Mouse (Mus musculus): ENCODE measurements at regions not wholly inside any gene's neighbourhood (a gene's known extent, or its start where the extent isn't known, plus 50 kb on each side); places are given as distances from the start of the nearest gene placed in this dataset.

GRCm38 (mm10) chr11:84760622-84761196 is 58.6 kb downstream of the Mrm1 start:
- ATAC-seq (replicated peaks; ENCODE audit: low FRiP score, poor library complexity, severe bottlenecking): no peak

GRCm38 (mm10) chr11:84759478-84759986 is 59.8 kb downstream of the Mrm1 start:
- no peak for ATAC-seq (replicated peaks; ENCODE audit: low FRiP score, poor library complexity, severe bottlenecking)

- no peak for ATAC-seq (replicated peaks; ENCODE audit: low FRiP score, poor library complexity, severe bottlenecking)
Measured at GRCm38 (mm10) chr11:84752007-84752406, 67.3 kb downstream of the Mrm1 start.

GRCm38 (mm10) chr11:84749490-84750349 is 69.6 kb downstream of the Mrm1 start:
- ATAC-seq (replicated peaks; ENCODE audit: low FRiP score, poor library complexity, severe bottlenecking): no peak

GRCm38 (mm10) chr11:84738769-84739589 is 80.3 kb downstream of the Mrm1 start:
- no peak for ATAC-seq (replicated peaks; ENCODE audit: low FRiP score, poor library complexity, severe bottlenecking)

- no peak for ATAC-seq (replicated peaks; ENCODE audit: low FRiP score, poor library complexity, severe bottlenecking)
Measured at GRCm38 (mm10) chr11:84738128-84738527, 81.2 kb downstream of the Mrm1 start.

GRCm38 (mm10) chr11:84731890-84732289 is 87.4 kb downstream of the Mrm1 start:
- ATAC-seq (replicated peaks; ENCODE audit: low FRiP score, poor library complexity, severe bottlenecking): no peak

GRCm38 (mm10) chr11:84730218-84730617 is 89.1 kb downstream of the Mrm1 start:
- ATAC-seq (replicated peaks; ENCODE audit: low FRiP score, poor library complexity, severe bottlenecking): no peak

- ATAC-seq (replicated peaks; ENCODE audit: low FRiP score, poor library complexity, severe bottlenecking): no peak
Measured at GRCm38 (mm10) chr11:84729189-84729588, 90.1 kb downstream of the Mrm1 start.

- no peak for ATAC-seq (replicated peaks; ENCODE audit: low FRiP score, poor library complexity, severe bottlenecking)
Measured at GRCm38 (mm10) chr11:84725936-84726613, 93.2 kb downstream of the Mrm1 start.

- ATAC-seq (replicated peaks; ENCODE audit: low FRiP score, poor library complexity, severe bottlenecking): peak; percentile 46; the same call in 1 of the 2 replicates
Measured at GRCm38 (mm10) chr11:84725177-84725792, 94.0 kb downstream of the Mrm1 start.

GRCm38 (mm10) chr11:84724080-84724479 is 95.2 kb downstream of the Mrm1 start:
- ATAC-seq (replicated peaks; ENCODE audit: low FRiP score, poor library complexity, severe bottlenecking): peak; percentile 11; the same call in 1 of the 2 replicates

- no peak for ATAC-seq (replicated peaks; ENCODE audit: low FRiP score, poor library complexity, severe bottlenecking)
Measured at GRCm38 (mm10) chr11:84722658-84723201, 96.6 kb downstream of the Mrm1 start.

GRCm38 (mm10) chr11:84721979-84722378 is 97.3 kb downstream of the Mrm1 start:
- no peak for ATAC-seq (replicated peaks; ENCODE audit: low FRiP score, poor library complexity, severe bottlenecking)

GRCm38 (mm10) chr11:84721150-84721549 is 98.2 kb downstream of the Mrm1 start:
- ATAC-seq (replicated peaks; ENCODE audit: low FRiP score, poor library complexity, severe bottlenecking): no peak

GRCm38 (mm10) chr11:84719781-84720180 is 99.5 kb downstream of the Mrm1 start:
- no peak for ATAC-seq (replicated peaks; ENCODE audit: low FRiP score, poor library complexity, severe bottlenecking)

- ATAC-seq (replicated peaks; ENCODE audit: low FRiP score, poor library complexity, severe bottlenecking): no peak
Measured at GRCm38 (mm10) chr11:84712731-84713130, 106.6 kb downstream of the Mrm1 start.

- ATAC-seq (replicated peaks; ENCODE audit: low FRiP score, poor library complexity, severe bottlenecking): no peak
Measured at GRCm38 (mm10) chr11:84711886-84712285, 107.4 kb downstream of the Mrm1 start.

- ATAC-seq (replicated peaks; ENCODE audit: low FRiP score, poor library complexity, severe bottlenecking): no peak
Measured at GRCm38 (mm10) chr11:84708222-84708730, 111.0 kb downstream of the Mrm1 start.

Data from erythroid progenitor cell, adult 5-6 weeks (primary cell).